Mouse (Mus musculus): ENCODE results near the gene Tssc4. TPM values are rescaled to one million over a fixed set of nuclear protein-coding genes. Genes with fewer than 3 reads are reported as not detected.

Tssc4 gene
- total RNA-seq, 1 experiment, result 51.0 TPM

- no peaks in the 10 kb centered on the region for H3K9me3 ChIP-seq (ENCODE audit: control insufficient read depth, insufficient read depth, low read depth, low read length)
- no peak for DNase-seq (ENCODE audit: low read depth, low spot score)
- H3K4me1 ChIP-seq (ENCODE audit: control insufficient read depth in 2 of 2, insufficient read depth in 2 of 2, low read length in 2 of 2, poor library complexity in 1 of 2), result peaks cover 32 to 58% of the 10 kb centered on the region in 2 experiments
- in situ Hi-C loops (cut with MboI; ENCODE audit: low sequenced_read_pairs in 2 of 2, unreplicated experiment in 2 of 2), result no loop called here
- H3K27ac ChIP-seq (ENCODE audit: insufficient read depth, low read depth, low read length, poor library complexity, severe bottlenecking), result peak overlapping the region; percentile 89
- H3K36me3 ChIP-seq (ENCODE audit: control insufficient read depth, insufficient read depth, low read length, poor library complexity, severe bottlenecking), result no peaks in the 10 kb centered on the region
- H3K4me3 ChIP-seq (ENCODE audit: insufficient read depth in 1 of 2, low read depth in 1 of 2, low read length in 2 of 2, poor library complexity in 1 of 2, severe bottlenecking in 1 of 2), result no peak overlapping the region
- TF ChIP-seq MAFK (IDR thresholded peaks at IDR 0.05; ENCODE audit: insufficient read depth, low read depth, low read length), result no peak
- peak overlapping the region; percentile 56; the same call in 1 of the 2 replicates for H3K9ac ChIP-seq (ENCODE audit: insufficient read depth, low read depth, low read length, poor library complexity, severe bottlenecking)
These were observed 50.8 kb downstream of the Tssc4 start for GRCm38 (mm10) chr7:143119826-143120225.

Other genes starting within 250 kb of the Tssc4 start
- 0.80 TPM in 1 of 2 replicates, not detected in the other for gene Th, start 138.1 kb upstream of the Tssc4 start, total RNA-seq (2012; rRNA removed)
- 5.4 and 7.5 TPM in 2 replicates for gene Ascl2, start 100.0 kb upstream of the Tssc4 start, total RNA-seq (2012; rRNA removed)
- gene Tspan32, start 64.2 kb upstream of the Tssc4 start, total RNA-seq (2012; rRNA removed), result 2.4 and 4.3 TPM in 2 replicates
- gene Cd81, start 16.5 kb upstream of the Tssc4 start, total RNA-seq (2012; rRNA removed), result 403 and 951 TPM in 2 replicates
- gene Trpm5, start 25.4 kb downstream of the Tssc4 start, total RNA-seq (2012; rRNA removed), result 1.0 TPM in 2 replicates
- gene Kcnq1, start 37.1 kb downstream of the Tssc4 start, total RNA-seq (2012; rRNA removed), result 0.22 and 0.42 TPM in 2 replicates